8 mouse cellular contexts compared by ENCODE assay signal in the genomic region with DNA sequence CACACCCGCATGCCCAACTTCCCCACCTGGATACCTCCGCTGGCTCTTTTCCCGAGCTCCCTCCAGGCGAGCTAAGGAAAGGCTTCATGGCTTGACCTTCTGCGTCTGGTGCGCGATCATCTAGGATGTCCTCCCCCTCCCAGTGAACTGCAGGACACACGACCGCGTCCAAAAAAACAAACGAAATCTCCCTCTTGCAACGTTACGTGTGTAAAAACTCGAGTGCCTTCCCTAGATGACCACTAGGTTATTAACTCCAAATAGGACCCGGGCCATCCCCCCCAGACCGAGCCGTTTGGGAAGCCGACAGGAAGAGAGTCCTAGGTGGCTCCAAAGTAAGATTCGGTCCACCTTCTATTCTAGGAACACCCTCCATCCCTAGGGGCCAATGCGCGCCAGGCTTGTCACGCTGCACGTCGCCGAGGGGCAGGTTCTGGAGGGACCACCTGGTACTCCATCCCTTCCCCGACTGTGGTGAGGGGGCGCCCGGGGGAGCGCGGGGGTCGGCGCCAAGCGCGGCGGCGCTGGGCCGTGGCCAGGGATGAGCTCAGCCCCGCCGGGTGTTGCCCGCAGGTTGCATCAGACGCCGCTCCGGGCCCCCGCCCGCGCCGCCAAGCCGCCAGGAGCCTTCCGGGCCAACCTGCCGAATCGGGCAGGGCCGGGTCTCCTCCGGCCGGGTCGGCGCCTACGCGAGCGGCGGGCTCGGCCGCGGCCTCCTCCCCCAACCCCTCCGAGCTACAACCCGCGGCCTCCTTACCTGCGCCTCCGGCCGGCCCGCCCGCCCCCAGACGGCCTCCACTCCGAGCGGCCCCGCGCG. TPM values are rescaled to one million over a fixed set of nuclear protein-coding genes. Genes with fewer than 3 reads are reported as not detected.
A peak's percentile ranks its signal among the peaks of the same experiment; 100 is the strongest.
DNase-seq lines count a peak whose midpoint lies in the region; ATAC-seq lines count a peak whose summit lies in the region.

No protein-coding gene starts in this region.

- peak overlapping the region; percentile 90 for H3K4me3 ChIP-seq in hindbrain, embryonic 12.5 days

- H3K9ac ChIP-seq in hindbrain, embryonic 12.5 days: peak overlapping the region; percentile 92

- ATAC-seq in hindbrain, embryonic 12.5 days (ENCODE audit: low FRiP score): peak; percentile 88

- peaks cover 21% of the 10 kb centered on the region for H3K4me1 ChIP-seq in hindbrain, embryonic 12.5 days

- peak overlapping the region; percentile 91 for H3K27ac ChIP-seq in hindbrain, embryonic 12.5 days

- H3K9me3 ChIP-seq in hindbrain, embryonic 12.5 days (replicated peaks): no peaks in the 10 kb centered on the region; the same call in 1 of the 2 replicates

- under 1% methylated on average over 69 of the region's 77 CpGs for WGBS in hindbrain, embryonic 12.5 days

- DNase-seq in lung, adult 18-20 months: peak; percentile 63 to 64
- no peak for DNase-seq in lung, postnatal 4 days
- peak; percentile 69 for DNase-seq in cerebellum, adult 8-10 months
- peak; percentile 35 for DNase-seq in forelimb bud, embryonic 11.5 days (ENCODE audit: low read depth, low spot score)
- peak; percentile 43 to 48 for DNase-seq in left cerebral cortex, adult 18-20 months (ENCODE audit: low spot score in 2 of 2)
- DNase-seq in lung, postnatal 36 days: peak; percentile 52
- peak; percentile 45 to 59 for DNase-seq in right cerebral cortex, postnatal 36 days (ENCODE audit: low spot score in 2 of 2)

- no peaks in the 10 kb centered on the region for H3K36me3 ChIP-seq in hindbrain, embryonic 12.5 days

- peak overlapping the region; percentile 67 for H3K4me2 ChIP-seq in hindbrain, embryonic 12.5 days (replicated peaks)

- no peaks in the 10 kb centered on the region for H3K27me3 ChIP-seq in hindbrain, embryonic 12.5 days

RNA-seq across cellular contexts. Expression of gene Cebpg, which starts 0.5 kb away (rescaled TPM):
- polyA plus RNA-seq in hindbrain, embryonic 12.5 days (2016; fragmentation: Nextera tagmentation; extraction: Ambion mirVana): 46.1 and 50.3 TPM in 2 replicates
- total RNA-seq in left cerebral cortex, adult 18-20 months (2021): 10 to 100 TPM; 34.4 to 36.3 TPM

Comparison
In these comparisons a context has a peak if more than half of its experiments do, and no peak if none do; other contexts are left out.
1. DNase-seq: peak in lung, adult 18-20 months (2 of 2), cerebellum, adult 8-10 months (single experiment), forelimb bud, embryonic 11.5 days (single experiment), left cerebral cortex, adult 18-20 months (2 of 2), lung, postnatal 36 days (single experiment) and right cerebral cortex, postnatal 36 days (2 of 2); none in lung, postnatal 4 days (0 of 2).